Mouse (Mus musculus) frontal cortex, postnatal 10 days (tissue): ENCODE results near the gene Gjb1.
"Not testable (repeated sequence)": the region's sequence is repeated elsewhere in the genome, so short reads cannot be mapped to it uniquely, and the experiment has no call there.

ENCODE experiments used
- DNase-seq, 2 experiments: peaks; one replicate each; pipeline ENCODE4 v3.0.0; 2022; ENCODE audit warnings: low spot score in 2 of 2, mixed read lengths in 1 of 2

Gene Gjb1

DNA sequence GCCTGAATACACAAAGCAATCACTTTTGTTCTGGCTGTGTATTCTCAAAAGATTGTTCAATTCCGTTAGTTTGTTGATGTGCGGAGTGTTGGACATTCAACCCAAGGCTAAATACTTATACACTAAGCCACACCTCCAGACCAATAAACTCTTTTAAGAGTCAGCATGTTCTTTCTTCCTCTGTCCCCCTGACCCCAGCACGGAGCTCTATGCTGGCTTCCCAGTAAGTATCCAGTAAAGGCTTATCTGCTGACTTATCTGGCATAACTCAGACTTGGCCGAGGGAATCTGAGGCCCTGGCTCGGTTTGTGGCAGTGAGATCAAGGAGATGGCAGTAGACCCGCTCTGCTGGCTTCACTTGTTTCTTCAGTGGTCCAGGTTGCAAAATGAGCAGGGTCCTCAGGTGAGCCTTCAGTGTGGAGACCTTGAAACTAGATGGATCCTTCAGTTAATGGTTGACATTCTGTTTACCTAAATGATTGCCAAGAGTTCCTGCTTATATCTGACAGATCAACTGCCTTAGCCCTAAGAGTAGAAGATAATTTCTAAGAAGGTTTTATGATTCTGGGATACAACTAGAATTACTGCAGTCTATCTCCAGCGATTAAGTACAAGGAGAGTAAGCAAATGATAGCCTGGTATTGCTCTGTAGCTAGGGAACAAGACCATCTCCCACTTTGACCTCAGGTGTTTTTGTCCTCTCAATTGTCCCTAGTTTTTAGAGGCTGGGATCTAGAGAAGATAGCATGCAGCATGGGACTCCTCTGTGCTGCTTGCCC, at the start of gene Gjb1:
Gjb1 (plus strand) TSS at position 189 of the 779 bp plus-strand sequence.
- no peak for DNase-seq

DNA sequence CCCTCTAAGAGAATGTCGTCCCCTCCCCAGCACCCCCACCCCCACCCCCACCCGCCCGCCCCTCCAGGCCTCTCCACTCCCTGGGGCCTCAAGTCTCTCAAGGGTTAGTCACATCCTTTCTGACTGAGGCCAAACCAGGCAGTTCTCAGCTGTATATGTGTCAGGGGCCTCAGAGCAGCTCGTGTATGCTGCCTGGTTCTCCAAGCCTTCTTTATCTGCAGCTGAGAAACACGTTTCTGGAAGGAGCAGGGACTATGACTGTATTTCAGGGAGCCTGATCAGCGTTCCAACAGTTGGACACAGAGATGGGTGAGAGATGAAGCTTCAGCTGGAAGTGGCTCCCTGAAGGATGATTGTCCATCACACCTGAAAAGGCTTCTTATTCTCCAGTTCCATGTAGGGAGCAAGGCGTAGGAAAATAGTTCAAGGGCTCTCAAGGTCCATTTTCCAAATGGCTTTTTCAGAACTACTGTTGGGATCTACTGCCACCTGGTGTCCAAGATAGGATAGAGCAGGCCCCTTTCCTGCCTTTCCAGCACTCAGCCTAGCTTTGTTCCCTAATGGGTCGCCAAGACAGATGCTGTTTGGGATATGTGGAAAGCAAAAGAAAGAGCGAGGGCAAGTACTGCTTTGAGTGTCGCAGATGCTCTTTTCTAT, 46.7 kb upstream of the Gjb1 start:
- DNase-seq = peak in 1 of 2 experiments; percentile 48

DNA sequence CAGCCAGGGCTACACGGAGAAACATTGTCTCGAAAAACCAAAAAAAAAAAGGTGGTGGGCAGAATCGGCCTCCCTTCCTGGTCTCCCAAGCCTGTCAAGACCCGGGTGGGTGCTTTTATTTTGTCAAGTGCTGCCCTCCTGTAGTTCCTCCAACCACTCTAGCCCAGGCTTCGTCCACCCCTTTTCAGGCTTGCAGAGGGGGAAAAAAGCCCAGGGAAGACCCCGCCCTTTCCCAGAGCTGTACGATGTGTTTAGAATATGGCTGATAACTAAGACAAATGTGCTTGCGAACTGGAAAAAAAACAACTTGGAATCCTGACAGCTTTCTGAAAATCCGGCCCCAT, 44.2 kb upstream of the Gjb1 start:
- no peak for DNase-seq

- peak; percentile 84 to 89 for DNase-seq
Observed at GRCm38 (mm10) chrX:101332375-101333211, 43.6 kb upstream of the Gjb1 start.

GRCm38 (mm10) chrX:101334606-101335005, 41.6 kb upstream of the Gjb1 start:
- no peak for DNase-seq

- DNase-seq = no peak
Observed at GRCm38 (mm10) chrX:101338666-101339065, 37.5 kb upstream of the Gjb1 start.

DNA sequence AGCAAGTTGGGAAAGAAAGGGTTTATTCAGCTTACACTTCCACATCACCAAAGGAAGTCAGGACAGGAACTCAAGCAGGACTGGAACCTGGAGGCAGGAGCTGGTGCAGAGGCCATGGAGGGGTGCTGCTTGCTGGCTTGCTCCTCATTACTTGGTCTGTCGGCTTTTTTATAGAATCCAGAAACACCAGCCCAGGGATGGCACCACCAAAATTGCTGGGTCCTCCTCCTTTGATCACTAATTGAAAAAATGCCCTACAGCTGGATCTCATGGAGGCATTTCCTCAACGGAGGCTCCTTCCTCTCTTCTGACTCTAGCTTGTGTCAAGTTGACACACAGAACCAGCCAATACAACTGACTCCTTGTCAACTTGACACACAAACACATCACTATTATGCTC, 33.3 kb upstream of the Gjb1 start:
- DNase-seq = not testable (repeated sequence)

DNA sequence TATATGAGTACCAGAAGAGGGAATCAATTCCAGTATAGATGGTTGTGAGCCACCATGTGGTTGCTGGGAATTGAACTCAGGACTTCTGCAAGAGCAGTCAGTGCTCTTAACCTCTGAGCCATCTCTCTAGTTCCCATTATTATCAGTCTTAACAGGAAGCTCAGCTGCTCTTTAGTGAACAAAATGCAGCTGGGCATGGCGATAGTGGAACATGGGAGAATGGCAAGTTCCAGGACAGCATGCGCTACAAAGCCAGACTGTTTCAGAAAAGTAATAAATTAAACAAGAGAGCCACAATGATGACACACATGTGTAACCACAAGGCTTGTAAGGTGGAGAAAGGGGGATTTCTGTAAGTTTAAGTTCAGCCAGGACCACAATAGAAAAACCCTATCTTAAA, 30.7 kb upstream of the Gjb1 start:
- DNase-seq = no peak

DNA sequence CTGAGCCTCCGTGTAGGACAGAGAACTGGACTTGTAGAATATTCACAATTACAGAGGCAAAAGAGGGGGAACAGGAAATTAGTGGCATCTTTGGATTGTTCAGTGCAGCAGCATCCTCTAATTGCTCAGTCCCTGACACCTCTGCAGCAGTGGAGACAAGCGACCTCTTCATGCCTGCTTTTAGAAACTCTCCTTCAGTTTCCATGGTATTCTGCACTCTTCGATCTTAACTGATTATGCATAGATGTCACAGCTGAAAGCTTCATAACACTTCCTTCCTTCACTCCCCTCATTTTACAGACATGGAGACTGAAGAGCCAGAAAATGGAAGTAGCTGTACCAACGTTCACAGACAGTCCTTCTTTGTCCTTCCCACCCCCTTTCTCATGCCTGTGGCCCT, 29.7 kb upstream of the Gjb1 start:
- DNase-seq = no peak

DNA sequence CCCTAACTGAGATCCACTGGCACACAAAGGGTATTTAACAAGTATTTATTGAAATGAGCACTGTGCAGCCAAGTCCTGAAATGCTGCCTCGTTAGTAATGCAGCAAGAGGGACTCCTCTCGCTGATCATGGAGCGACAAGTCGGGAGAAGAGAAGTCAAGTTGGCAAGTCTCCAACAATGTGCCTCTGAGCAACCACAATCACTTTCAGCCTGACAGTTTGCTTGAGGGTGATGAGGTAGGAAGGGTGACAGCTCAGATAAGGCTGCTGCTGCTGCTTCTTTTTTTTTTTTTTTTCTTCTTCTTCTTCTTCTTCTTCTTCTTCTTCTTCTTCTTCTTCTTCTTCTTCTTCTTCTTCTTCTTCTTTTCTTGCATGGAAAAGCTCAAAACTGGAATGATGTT, 25.0 kb upstream of the Gjb1 start:
- no peak for DNase-seq

DNA sequence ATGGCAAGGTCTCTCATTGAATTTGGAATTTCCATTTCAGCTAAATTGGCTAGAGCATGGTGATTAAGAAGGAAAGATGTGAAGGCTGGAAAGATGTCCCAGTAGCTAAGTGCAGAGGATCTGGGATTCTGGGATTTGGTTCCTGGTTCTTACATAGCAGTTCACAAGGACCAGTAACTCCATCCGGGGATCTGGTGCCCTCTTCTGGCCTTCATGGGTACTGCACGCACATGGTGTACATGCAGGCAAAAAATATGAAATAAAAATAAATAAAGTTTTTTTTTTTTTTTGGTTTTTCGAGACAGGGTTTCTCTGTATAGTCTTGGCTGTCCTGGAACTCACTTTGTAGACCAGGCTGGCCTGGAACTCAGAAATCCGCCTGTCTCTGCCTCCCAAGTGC, 17.3 kb upstream of the Gjb1 start:
- DNase-seq = not testable (repeated sequence)

DNA sequence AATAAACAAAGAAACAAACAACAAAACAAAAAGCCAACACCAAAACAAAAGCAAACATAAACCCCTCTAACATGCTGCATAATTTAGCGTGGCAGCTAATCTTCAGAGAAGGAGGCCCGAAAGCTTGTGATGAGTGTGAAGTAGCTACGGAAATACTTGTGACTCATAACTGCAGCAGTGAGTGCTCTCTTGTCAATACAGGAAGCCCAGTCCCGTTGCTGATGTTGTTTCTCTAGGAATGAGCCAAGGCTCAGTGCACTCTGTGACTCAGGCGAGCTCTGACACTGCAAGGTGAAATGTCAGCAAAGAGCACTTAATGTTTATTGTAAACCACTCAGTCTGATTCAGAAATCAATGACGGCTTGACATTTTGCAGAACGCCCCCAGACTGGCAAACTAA, 7.2 kb upstream of the Gjb1 start:
- DNase-seq = no peak

- no peak for DNase-seq
Observed at GRCm38 (mm10) chrX:101370573-101370972, 5.6 kb upstream of the Gjb1 start.

- no peak for DNase-seq
Observed at GRCm38 (mm10) chrX:101372946-101373345, 3.2 kb upstream of the Gjb1 start.

DNA sequence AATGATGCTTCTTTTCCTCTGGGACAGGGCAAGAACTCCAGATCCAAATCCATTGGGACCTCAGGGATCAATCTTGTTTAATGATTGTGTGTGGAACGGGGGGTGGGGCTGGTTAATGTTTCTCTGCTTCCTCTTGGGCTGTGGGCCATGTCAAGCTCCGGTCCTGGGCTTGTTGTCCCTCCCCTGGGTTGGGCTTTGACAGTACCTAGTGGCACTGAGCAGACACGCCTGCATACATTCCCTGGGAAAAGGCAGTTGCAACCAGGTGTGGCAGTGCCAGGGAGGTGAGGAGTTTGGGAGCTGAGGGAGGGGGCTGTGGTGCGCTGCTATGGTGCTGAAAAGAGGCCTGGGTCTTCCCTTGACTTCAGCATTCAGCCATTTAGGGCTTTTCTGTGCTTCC, 898 bp downstream of the Gjb1 start:
- DNase-seq = no peak

- no peak for DNase-seq
Observed at GRCm38 (mm10) chrX:101379744-101380143, 3.6 kb downstream of the Gjb1 start.

- DNase-seq = no peak
Observed at GRCm38 (mm10) chrX:101383455-101383854, 7.3 kb downstream of the Gjb1 start.

GRCm38 (mm10) chrX:101384439-101385137, 8.4 kb downstream of the Gjb1 start:
- DNase-seq = no peak

- DNase-seq = no peak
Observed at GRCm38 (mm10) chrX:101386222-101386621, 10.0 kb downstream of the Gjb1 start.

GRCm38 (mm10) chrX:101388866-101389537, 12.8 kb downstream of the Gjb1 start:
- DNase-seq = peak in 1 of 2 experiments; percentile 13

GRCm38 (mm10) chrX:101394341-101394740, 18.2 kb downstream of the Gjb1 start:
- no peak for DNase-seq
